ENCODE assay signal across 9 mouse cellular contexts in genomic region chr2:167631181-167631590, GRCm38 (mm10). TPM values are rescaled to one million over a fixed set of nuclear protein-coding genes. Genes with fewer than 3 reads are reported as not detected.
DNase-seq lines count a peak whose midpoint lies in the region; ATAC-seq and TF ChIP-seq lines count a peak whose summit lies in the region.
"Had no signal": no experiment of that assay in that cellular context is flagged by ENCODE, and none has a peak within 500 bp of the region (broad histone marks: within the 10 kb centered on the region; RNA-seq: fewer than 3 reads in every experiment).

No protein-coding gene starts in this region.

- no peak for TF ChIP-seq POLR2A in liver, adult 2 months (IDR thresholded peaks at IDR 0.05; ENCODE audit: extremely low read depth, insufficient read depth, low read length)
- no peak for TF ChIP-seq POLR2A in spleen, adult 2 months (IDR thresholded peaks at IDR 0.05; ENCODE audit: low read depth, low read length)

- H3K4me1 ChIP-seq in heart, embryonic 15.5 days (replicated peaks), result peaks cover 61% of the 10 kb centered on the region
- H3K4me1 ChIP-seq in liver, adult 2 months (ENCODE audit: control insufficient read depth, insufficient read depth, low read length), result peaks cover 37% of the 10 kb centered on the region
- peaks cover 20% of the 10 kb centered on the region; the same call in 1 of the 2 replicates for H3K4me1 ChIP-seq in spleen, adult 2 months (ENCODE audit: control insufficient read depth, insufficient read depth, insufficient read length)

- peak overlapping the region; percentile 91 for H3K4me2 ChIP-seq in heart, embryonic 15.5 days

- H3K27me3 ChIP-seq in heart, embryonic 15.5 days, result no peaks in the 10 kb centered on the region
- no peaks in the 10 kb centered on the region for H3K27me3 ChIP-seq in liver, adult 2 months (ENCODE audit: control insufficient read depth, insufficient read depth, low read length)
- no peaks in the 10 kb centered on the region for H3K27me3 ChIP-seq in spleen, adult 2 months (ENCODE audit: control insufficient read depth, insufficient read depth, low read length)

- peak overlapping the region; percentile 85 for H3K4me3 ChIP-seq in heart, embryonic 15.5 days
- peak overlapping the region; percentile 89 for H3K4me3 ChIP-seq in liver, adult 2 months (ENCODE audit: insufficient read depth, low read depth, low read length)
- H3K4me3 ChIP-seq in spleen, adult 2 months (ENCODE audit: extremely low read depth, insufficient read depth, insufficient read length), result peak overlapping the region; percentile 88

- peaks cover 42% of the 10 kb centered on the region for H3K79me2 ChIP-seq in liver, adult 2 months (ENCODE audit: control insufficient read depth, insufficient read depth, low read length)

- no peak for TF ChIP-seq CTCF in liver, adult 2 months (IDR thresholded peaks at IDR 0.05; ENCODE audit: low read depth, low read length)
- TF ChIP-seq CTCF in spleen, adult 2 months (IDR thresholded peaks at IDR 0.05; ENCODE audit: extremely low read depth, insufficient read depth, insufficient read length, insufficient replicate concordance), result no peak

- peak; percentile 30 for DNase-seq in embryo, embryonic 9.5 days (ENCODE audit: extremely low spot score)
- DNase-seq in embryo, embryonic 11 days, result no peak
- peak; percentile 37 to 54 for DNase-seq in thymus, adult 18-20 months
- DNase-seq in thymus, postnatal 25 days, result no peak
- DNase-seq in liver, adult 2 months (ENCODE audit: extremely low read depth, low read depth, low spot score), result no peak
- peak in 1 of 2 experiments; percentile 37 for DNase-seq in spleen, adult 2 months (ENCODE audit: low read depth in 1 of 2, low spot score in 2 of 2)
- DNase-seq in frontal cortex, adult 2 months (ENCODE audit: extremely low spot score in 1 of 2, low spot score in 1 of 2), result no peak

- no peak for ATAC-seq in heart, embryonic 15.5 days (replicated peaks; ENCODE audit: insufficient number of reproducible peaks, insufficient read depth, low FRiP score, low read depth)

- H3K9ac ChIP-seq in heart, embryonic 15.5 days, result peak overlapping the region; percentile 93
- H3K9ac ChIP-seq in liver, adult 2 months (ENCODE audit: low read depth, low read length), result peak overlapping the region; percentile 97

- 2% methylated on average over 31 of the region's 31 CpGs for WGBS in heart, embryonic 15.5 days
- under 1% methylated on average over 31 of the region's 31 CpGs for WGBS in liver, adult 2 months
- WGBS in spleen, adult 2 months, result 1% methylated on average over 31 of the region's 31 CpGs

- H3K9me3 ChIP-seq in heart, embryonic 15.5 days (replicated peaks), result no peaks in the 10 kb centered on the region

- H3K27ac ChIP-seq in heart, embryonic 15.5 days, result peak overlapping the region; percentile 93
- H3K27ac ChIP-seq in liver, adult 2 months (replicated peaks; ENCODE audit: insufficient read depth, low read depth, low read length), result peak overlapping the region; percentile 35; the same call in 1 of the 2 replicates
- H3K27ac ChIP-seq in spleen, adult 2 months (ENCODE audit: insufficient read depth, low read length), result peak overlapping the region; percentile 72

- H3K36me3 ChIP-seq in heart, embryonic 15.5 days, result no peaks in the 10 kb centered on the region
- no peaks in the 10 kb centered on the region for H3K36me3 ChIP-seq in liver, adult 2 months (ENCODE audit: control insufficient read depth, insufficient read depth, low read length)
- no peaks in the 10 kb centered on the region for H3K36me3 ChIP-seq in spleen, adult 2 months (ENCODE audit: control insufficient read depth, insufficient read depth, low read length)

RNA-seq across cellular contexts. Expression of gene Ube2v1, which starts 0.7 kb away (rescaled TPM):
- 179 and 216 TPM in 2 replicates for polyA plus RNA-seq in heart, embryonic 15.5 days (2015; fragmentation: Nextera tagmentation; extraction: Ambion mirVana)
- 26.2 and 34.5 TPM in 2 replicates for total RNA-seq in liver, adult 2 months (2014; rRNA removed)
- polyA plus RNA-seq in liver, adult 2 months (2012; rRNA removed), result 69.9 and 75.2 TPM in 2 replicates
- polyA plus RNA-seq in spleen, adult 2 months (2012; rRNA removed), result 85.2 and 102 TPM in 2 replicates
- polyA plus RNA-seq in frontal cortex, adult 2 months (2012; rRNA removed), result 250 and 280 TPM in 2 replicates

RNA-seq across cellular contexts. Expression of gene Gm20431, which starts 30.1 kb away (rescaled TPM):
- polyA plus RNA-seq in heart, embryonic 15.5 days (2015; fragmentation: Nextera tagmentation; extraction: Ambion mirVana), result 7.3 TPM in 1 of 2 replicates, not detected in the other
- not detected in 2 replicates for total RNA-seq in liver, adult 2 months (2014; rRNA removed)
- polyA plus RNA-seq in liver, adult 2 months (2012; rRNA removed), result 10.6 and 10.8 TPM in 2 replicates
- polyA plus RNA-seq in spleen, adult 2 months (2012; rRNA removed), result 13.2 TPM in 1 of 2 replicates, not detected in the other
- polyA plus RNA-seq in frontal cortex, adult 2 months (2012; rRNA removed), result 0.88 TPM in 1 of 2 replicates, not detected in the other
- total RNA-seq: hematopoietic stem cell, adult 5-6 weeks had no signal

RNA-seq across cellular contexts. Expression of gene Cebpb, which starts 57.5 kb away (rescaled TPM):
- 10.2 and 14.3 TPM in 2 replicates for polyA plus RNA-seq in heart, embryonic 15.5 days (2015; fragmentation: Nextera tagmentation; extraction: Ambion mirVana)
- total RNA-seq in liver, adult 2 months (2014; rRNA removed), result 125 and 147 TPM in 2 replicates
- 200 and 210 TPM in 2 replicates for polyA plus RNA-seq in liver, adult 2 months (2012; rRNA removed)
- 68.5 and 161 TPM in 2 replicates for polyA plus RNA-seq in spleen, adult 2 months (2012; rRNA removed)
- 14.5 and 14.9 TPM in 2 replicates for polyA plus RNA-seq in frontal cortex, adult 2 months (2012; rRNA removed)

RNA-seq across cellular contexts. Expression of gene Tmem189, which starts 58.4 kb away (rescaled TPM):
- 35.3 and 45.7 TPM in 2 replicates for polyA plus RNA-seq in heart, embryonic 15.5 days (2015; fragmentation: Nextera tagmentation; extraction: Ambion mirVana)
- 4.8 and 5.8 TPM in 2 replicates for total RNA-seq in liver, adult 2 months (2014; rRNA removed)
- polyA plus RNA-seq in liver, adult 2 months (2012; rRNA removed), result 19.6 and 24.8 TPM in 2 replicates
- polyA plus RNA-seq in spleen, adult 2 months (2012; rRNA removed), result 90.7 and 126 TPM in 2 replicates
- 71.5 and 75.7 TPM in 2 replicates for polyA plus RNA-seq in frontal cortex, adult 2 months (2012; rRNA removed)

Comparison
In these comparisons a context has a peak if more than half of its experiments do, and no peak if none do; other contexts are left out.
1. DNase-seq: peak in embryo, embryonic 9.5 days (single experiment) and thymus, adult 18-20 months (2 of 2); none in embryo, embryonic 11 days (single experiment), thymus, postnatal 25 days (single experiment), liver, adult 2 months (single experiment) and frontal cortex, adult 2 months (0 of 2).
2. H3K27ac ChIP-seq: peak in every context shown above with its lines; median percentile 93 in heart, embryonic 15.5 days; 72 in spleen, adult 2 months; 35 in liver, adult 2 months.
3. Peak in every context shown above with its lines, with median percentiles within 50 percentile points of each other: H3K4me3 ChIP-seq.